Mouse (Mus musculus): ENCODE measurements around the gene Gm1673. TPM values are rescaled to one million over a fixed set of nuclear protein-coding genes. Genes with fewer than 3 reads are reported as not detected.

The Gm1673 gene
- total RNA-seq, 2 experiments from 2014 or later = not detected

DNA sequence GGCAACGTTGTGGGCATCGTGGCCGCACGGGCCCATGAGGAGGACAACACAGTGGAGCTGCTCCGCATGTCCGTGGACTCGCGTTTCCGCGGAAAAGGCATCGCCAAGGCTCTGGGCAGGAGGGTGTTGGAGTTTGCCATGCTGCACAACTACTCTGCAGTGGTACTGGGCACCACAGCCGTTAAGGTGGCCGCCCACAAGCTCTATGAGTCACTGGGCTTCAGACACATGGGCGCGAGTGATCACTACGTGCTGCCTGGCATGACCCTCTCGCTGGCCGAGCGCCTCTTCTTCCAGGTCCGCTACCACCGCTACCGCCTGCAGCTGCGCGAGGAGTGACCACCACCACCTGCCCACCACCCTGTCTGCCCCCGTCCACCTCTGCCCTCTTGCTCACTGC lies 17.6 kb downstream of the Gm1673 start:
- no peak for DNase-seq
- H3K4me3 ChIP-seq = no peak overlapping the region
- H3K27ac ChIP-seq = no peak overlapping the region
- no peak for TF ChIP-seq CTCF (IDR thresholded peaks at IDR 0.05)
- intact Hi-C loops (cut with DNase I) = no loop called here

GRCm38 (mm10) chr5:34001401-34001800 lies 18.2 kb downstream of the Gm1673 start:
- Histone ChIP-seq H3K4me3 (no peak overlapping the region), H3K27ac (no peak overlapping the region)
- intact Hi-C loops (cut with DNase I) = no loop called here
- no peak for DNase-seq
- TF ChIP-seq CTCF (IDR thresholded peaks at IDR 0.05) = no peak

- DNase-seq = no peak
- no peak overlapping the region for H3K27ac ChIP-seq
- no peak for TF ChIP-seq CTCF (IDR thresholded peaks at IDR 0.05)
- intact Hi-C loops (cut with DNase I) = no loop called here
- no peak overlapping the region for H3K4me3 ChIP-seq
These were observed 19.4 kb downstream of the Gm1673 start for GRCm38 (mm10) chr5:34002636-34003035.

GRCm38 (mm10) chr5:34004618-34005017 lies 21.4 kb downstream of the Gm1673 start:
- no peak for TF ChIP-seq CTCF (IDR thresholded peaks at IDR 0.05)
- H3K27ac ChIP-seq = no peak overlapping the region
- no peak overlapping the region for H3K4me3 ChIP-seq
- no peak for DNase-seq
- intact Hi-C loops (cut with DNase I) = no loop called here

GRCm38 (mm10) chr5:34006832-34007231 lies 23.6 kb downstream of the Gm1673 start:
- TF ChIP-seq CTCF (IDR thresholded peaks at IDR 0.05) = no peak
- DNase-seq = no peak
- Histone ChIP-seq H3K4me3 (no peak overlapping the region), H3K27ac (no peak overlapping the region)
- intact Hi-C loops (cut with DNase I) = no loop called here

DNA sequence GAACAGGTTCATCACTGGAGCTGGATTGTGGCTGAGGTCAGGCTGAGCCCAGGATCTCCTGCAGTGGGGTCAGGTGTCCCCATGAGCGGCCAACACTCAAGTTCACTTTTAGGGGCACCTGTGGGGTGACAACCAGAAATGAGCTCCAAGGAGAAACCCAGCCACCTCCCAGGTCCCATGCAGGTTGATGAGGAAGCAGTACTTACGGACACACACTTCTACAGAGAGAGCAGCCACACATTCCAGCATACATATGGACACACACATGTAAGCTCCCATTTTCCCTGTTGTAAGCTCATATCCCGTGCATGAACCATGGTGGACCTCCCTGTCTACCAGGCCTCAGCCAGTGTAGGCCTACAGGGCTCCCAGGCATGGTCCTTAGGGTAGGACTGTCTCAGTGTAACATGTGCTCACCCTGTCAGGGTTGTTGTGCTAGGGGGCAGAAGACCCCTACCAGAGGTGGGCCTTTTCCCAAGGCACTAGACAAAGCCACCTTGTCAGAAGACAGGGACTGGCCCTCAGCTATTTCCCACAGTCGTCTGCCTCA lies 24.2 kb downstream of the Gm1673 start:
- H3K27ac ChIP-seq = no peak overlapping the region
- intact Hi-C loops (cut with DNase I) = no loop called here
- TF ChIP-seq CTCF (IDR thresholded peaks at IDR 0.05) = no peak
- no peak overlapping the region for H3K4me3 ChIP-seq
- no peak for DNase-seq

- no peak for DNase-seq
- H3K27ac ChIP-seq = no peak overlapping the region
- TF ChIP-seq CTCF (IDR thresholded peaks at IDR 0.05) = peak; percentile 21; the same call in 1 of the 2 replicates
- H3K4me3 ChIP-seq = no peak overlapping the region
- intact Hi-C loops (cut with DNase I) = no loop called here
These were observed 31.4 kb downstream of the Gm1673 start for GRCm38 (mm10) chr5:34014652-34015051.

DNA sequence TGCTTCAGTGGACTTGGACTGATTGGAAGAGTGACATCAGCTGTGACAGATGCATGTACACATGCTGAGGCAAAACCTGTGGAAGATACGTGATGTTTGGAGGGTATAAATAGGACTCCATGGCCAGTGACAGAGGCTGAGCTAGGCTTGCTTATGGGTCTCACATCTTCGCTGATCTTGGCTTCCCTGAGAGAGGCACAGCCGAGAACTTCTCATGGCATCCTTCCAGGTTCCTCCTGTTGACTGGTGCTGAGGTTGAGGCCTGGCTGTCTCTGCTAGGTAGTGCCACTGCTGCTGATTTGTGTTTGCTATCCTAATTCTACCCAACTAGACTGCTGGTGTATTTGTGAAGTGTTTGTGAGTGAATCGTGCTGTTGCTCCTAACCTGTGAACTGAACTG lies 35.7 kb downstream of the Gm1673 start:
- H3K27ac ChIP-seq = no peak overlapping the region
- intact Hi-C loops (cut with DNase I) = no loop called here
- no peak for DNase-seq
- no peak for TF ChIP-seq CTCF (IDR thresholded peaks at IDR 0.05)
- no peak overlapping the region for H3K4me3 ChIP-seq

GRCm38 (mm10) chr5:34030101-34030500 lies 46.9 kb downstream of the Gm1673 start:
- H3K4me3 ChIP-seq = no peak overlapping the region
- intact Hi-C loops (cut with DNase I) = no loop called here
- no peak for TF ChIP-seq CTCF (IDR thresholded peaks at IDR 0.05)
- DNase-seq = no peak
- no peak overlapping the region for H3K27ac ChIP-seq

GRCm38 (mm10) chr5:34031022-34031421 lies 47.8 kb downstream of the Gm1673 start:
- intact Hi-C loops (cut with DNase I) = no loop called here
- no peak for DNase-seq
- Histone ChIP-seq H3K27ac (no peak overlapping the region), H3K4me3 (no peak overlapping the region)
- no peak for TF ChIP-seq CTCF (IDR thresholded peaks at IDR 0.05)

DNA sequence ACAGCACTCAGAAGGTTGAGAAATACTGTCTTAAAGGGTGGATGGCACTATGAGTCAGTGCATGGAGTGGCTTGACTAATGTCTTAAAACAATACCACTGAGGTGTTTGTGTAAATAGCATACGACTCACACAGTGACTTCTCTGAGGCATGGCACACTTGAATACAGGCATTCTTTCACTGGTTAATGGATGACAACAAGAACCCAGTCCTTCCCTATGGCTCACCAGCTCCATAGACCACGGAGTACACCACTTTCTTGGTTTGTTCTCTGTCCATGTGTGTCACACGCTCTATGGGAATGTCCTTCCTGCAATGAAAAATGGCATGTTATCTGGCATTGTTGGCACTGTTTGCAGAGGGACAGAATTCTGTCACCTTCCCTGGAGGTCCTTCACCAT lies 49.3 kb downstream of the Gm1673 start:
- no peak for TF ChIP-seq CTCF (IDR thresholded peaks at IDR 0.05)
- no peak for DNase-seq
- intact Hi-C loops (cut with DNase I) = no loop called here
- no peak overlapping the region for H3K27ac ChIP-seq
- H3K4me3 ChIP-seq = no peak overlapping the region

Other genes starting within 250 kb of the Gm1673 start
- 10 to 100 TPM; 70.4 to 95.2 TPM for gene Letm1, start 200.6 kb upstream of the Gm1673 start, total RNA-seq (2021)
- gene Nsd2, start 162.7 kb upstream of the Gm1673 start, total RNA-seq (2021) = 10 to 100 TPM in 1 of 2 experiments, 1 to 10 TPM in 1; 9.7 to 10.6 TPM
- 1 to 10 TPM; 7.1 to 8.2 TPM for gene Nelfa, start 47.0 kb upstream of the Gm1673 start, total RNA-seq (2021)
- under 1 TPM; 0.05 to 0.20 TPM for gene Nat8l, start 12.6 kb downstream of the Gm1673 start, total RNA-seq (2021)
- gene Poln, start 186.0 kb downstream of the Gm1673 start, total RNA-seq (2021) = 1 to 10 TPM; 1.1 to 2.1 TPM
- gene Haus3, start 186.1 kb downstream of the Gm1673 start, total RNA-seq (2021) = 1 to 10 TPM; 3.2 to 4.2 TPM
- gene Mxd4, start 204.3 kb downstream of the Gm1673 start, total RNA-seq (2021) = 10 to 100 TPM; 25.8 to 35.6 TPM

All from gastrocnemius, adult 2 months (tissue).